Mouse (Mus musculus): Measurements from ENCODE around the gene Ddx5. TPM values are rescaled to one million over a fixed set of nuclear protein-coding genes. Genes with fewer than 3 reads are reported as not detected.
A peak's percentile ranks its signal among the peaks of the same experiment; 100 is the strongest.
"Not testable (repeated sequence)": the region's sequence is repeated elsewhere in the genome, so short reads cannot be mapped to it uniquely, and the experiment has no call there.

Gene Ddx5
- polyA plus RNA-seq, 1 experiment from 2014 or later: 503 TPM

- no peaks in the 10 kb centered on the region for H3K27me3 ChIP-seq
- no peaks in the 10 kb centered on the region for H3K36me3 ChIP-seq (ENCODE audit: poor library complexity, severe bottlenecking)
- no peak overlapping the region for H3K27ac ChIP-seq
- no peak for ATAC-seq
- no peaks in the 10 kb centered on the region for H3K9me3 ChIP-seq (replicated peaks)
- no peak overlapping the region for H3K9ac ChIP-seq
- H3K4me3 ChIP-seq: no peak overlapping the region
- H3K4me1 ChIP-seq: no peaks in the 10 kb centered on the region
- H3K4me2 ChIP-seq: no peak overlapping the region
- WGBS: 93% methylated on average over 7 of the region's 7 CpGs
Measured at GRCm38 (mm10) chr11:106752103-106752502, 36.9 kb downstream of the Ddx5 start.

GRCm38 (mm10) chr11:106751039-106752018, 37.7 kb downstream of the Ddx5 start, which contains the start of gene Milr1:
Milr1 (plus strand) TSS chr11:106751226.
- no peak within 1 kb of the TSS for H3K4me3 ChIP-seq
- H3K9ac ChIP-seq: no peak within 1 kb of the TSS
- H3K9me3 ChIP-seq (replicated peaks): no peaks in the 10 kb centered on the region
- H3K36me3 ChIP-seq (ENCODE audit: poor library complexity, severe bottlenecking): no peaks in the 10 kb centered on the region
- WGBS: 92% methylated on average over 17 of the region's 17 CpGs
- no peak within 1 kb of the TSS for H3K27ac ChIP-seq
- H3K4me1 ChIP-seq: no peaks in the 10 kb centered on the region
- ATAC-seq: no peak
- no peak within 1 kb of the TSS for H3K4me2 ChIP-seq
- no peaks in the 10 kb centered on the region for H3K27me3 ChIP-seq

- no peaks in the 10 kb centered on the region for H3K4me1 ChIP-seq
- WGBS: 87% methylated on average over 13 of the region's 13 CpGs
- H3K4me2 ChIP-seq: no peak within 1 kb of the TSS
- H3K27ac ChIP-seq: no peak within 1 kb of the TSS
- H3K4me3 ChIP-seq: no peak within 1 kb of the TSS
- no peaks in the 10 kb centered on the region for H3K27me3 ChIP-seq
- ATAC-seq: no peak
- H3K9ac ChIP-seq: no peak within 1 kb of the TSS
- no peaks in the 10 kb centered on the region for H3K9me3 ChIP-seq (replicated peaks)
- H3K36me3 ChIP-seq (ENCODE audit: poor library complexity, severe bottlenecking): no peaks in the 10 kb centered on the region
Measured at GRCm38 (mm10) chr11:106750121-106750751, 38.7 kb downstream of the Ddx5 start, which contains the start of gene Pecam1. Pecam1 (minus strand) TSS chr11:106750628.

- H3K27ac ChIP-seq; H3K27me3 ChIP-seq; H3K4me1 ChIP-seq; H3K36me3 ChIP-seq (ENCODE audit: poor library complexity, severe bottlenecking); H3K4me2 ChIP-seq; ATAC-seq; H3K4me3 ChIP-seq; H3K9ac ChIP-seq; H3K9me3 ChIP-seq (replicated peaks): not testable (repeated sequence)
- 90% methylated on average over 7 of the region's 7 CpGs for WGBS
Measured at GRCm38 (mm10) chr11:106749557-106750120, 39.3 kb downstream of the Ddx5 start.

GRCm38 (mm10) chr11:106744949-106745348, 44.0 kb downstream of the Ddx5 start:
- 93% methylated on average over 5 of the region's 5 CpGs for WGBS
- no peaks in the 10 kb centered on the region for H3K27me3 ChIP-seq
- H3K9me3 ChIP-seq (replicated peaks): no peaks in the 10 kb centered on the region
- ATAC-seq: no peak
- H3K4me1 ChIP-seq: peaks cover 4% of the 10 kb centered on the region; the same call in 1 of the 2 replicates
- no peak overlapping the region for H3K27ac ChIP-seq
- H3K9ac ChIP-seq: no peak overlapping the region
- no peak overlapping the region for H3K4me2 ChIP-seq
- H3K36me3 ChIP-seq (ENCODE audit: poor library complexity, severe bottlenecking): no peaks in the 10 kb centered on the region
- no peak overlapping the region for H3K4me3 ChIP-seq

GRCm38 (mm10) chr11:106742388-106742841, 46.6 kb downstream of the Ddx5 start:
- Histone ChIP-seq H3K9ac (no peak overlapping the region), H3K27me3 (no peaks in the 10 kb centered on the region), H3K4me1 (peaks cover 9% of the 10 kb centered on the region), H3K4me2 (no peak overlapping the region), H3K27ac (no peak overlapping the region), H3K36me3 (ENCODE audit: poor library complexity, severe bottlenecking) (no peaks in the 10 kb centered on the region), H3K4me3 (no peak overlapping the region), H3K9me3 (replicated peaks) (no peaks in the 10 kb centered on the region)
- WGBS: 53% methylated on average over 6 of the region's 6 CpGs
- no peak for ATAC-seq

GRCm38 (mm10) chr11:106741826-106742225, 47.2 kb downstream of the Ddx5 start:
- Histone ChIP-seq H3K4me1 (peaks cover 14% of the 10 kb centered on the region), H3K36me3 (ENCODE audit: poor library complexity, severe bottlenecking) (no peaks in the 10 kb centered on the region), H3K4me3 (no peak overlapping the region), H3K4me2 (no peak overlapping the region), H3K9me3 (replicated peaks) (no peaks in the 10 kb centered on the region), H3K9ac (no peak overlapping the region), H3K27ac (no peak overlapping the region), H3K27me3 (no peaks in the 10 kb centered on the region)
- no peak for ATAC-seq
- 93% methylated on average over 3 of the region's 3 CpGs for WGBS

GRCm38 (mm10) chr11:106741232-106741631, 47.8 kb downstream of the Ddx5 start:
- H3K36me3 ChIP-seq (ENCODE audit: poor library complexity, severe bottlenecking): no peaks in the 10 kb centered on the region
- 21% methylated on average over 6 of the region's 6 CpGs for WGBS
- H3K27me3 ChIP-seq: no peaks in the 10 kb centered on the region
- peak overlapping the region; percentile 19; the same call in 1 of the 2 replicates for H3K27ac ChIP-seq
- ATAC-seq: 0 out of 2 replicates have a peak, but pooled peaks have one; percentile 39
- H3K9me3 ChIP-seq (replicated peaks): no peaks in the 10 kb centered on the region
- no peak overlapping the region for H3K4me2 ChIP-seq
- H3K4me3 ChIP-seq: no peak overlapping the region
- peaks cover 20% of the 10 kb centered on the region for H3K4me1 ChIP-seq
- H3K9ac ChIP-seq: no peak overlapping the region

- 90% methylated on average over 5 of the region's 8 CpGs for WGBS
- not testable (repeated sequence) for ATAC-seq; H3K27me3 ChIP-seq; H3K9me3 ChIP-seq (replicated peaks); H3K27ac ChIP-seq; H3K36me3 ChIP-seq (ENCODE audit: poor library complexity, severe bottlenecking); H3K4me2 ChIP-seq; H3K4me3 ChIP-seq; H3K9ac ChIP-seq
- peaks cover 23% of the 10 kb centered on the region for H3K4me1 ChIP-seq
Measured at GRCm38 (mm10) chr11:106740724-106741123, 48.3 kb downstream of the Ddx5 start.

- Histone ChIP-seq H3K4me3 (no peak overlapping the region), H3K9ac (no peak overlapping the region), H3K9me3 (replicated peaks) (no peaks in the 10 kb centered on the region), H3K27ac (no peak overlapping the region), H3K4me2 (no peak overlapping the region), H3K4me1 (peaks cover 23% of the 10 kb centered on the region), H3K36me3 (ENCODE audit: poor library complexity, severe bottlenecking) (no peaks in the 10 kb centered on the region), H3K27me3 (no peaks in the 10 kb centered on the region)
- ATAC-seq: no peak
- WGBS: 93% methylated on average over 2 of the region's 2 CpGs
Measured at GRCm38 (mm10) chr11:106739116-106739515, 49.9 kb downstream of the Ddx5 start.

- Histone ChIP-seq H3K4me3 (no peak overlapping the region), H3K4me2 (peak overlapping the region; percentile 33), H3K36me3 (ENCODE audit: poor library complexity, severe bottlenecking) (no peaks in the 10 kb centered on the region), H3K4me1 (peaks cover 23% of the 10 kb centered on the region), H3K9ac (peak overlapping the region; percentile 40), H3K27me3 (no peaks in the 10 kb centered on the region), H3K9me3 (replicated peaks) (no peaks in the 10 kb centered on the region), H3K27ac (peak overlapping the region; percentile 86)
- WGBS: 7% methylated on average over 12 of the region's 12 CpGs
- ATAC-seq: peak; percentile 65
Measured at GRCm38 (mm10) chr11:106737178-106737621, 51.8 kb downstream of the Ddx5 start.

GRCm38 (mm10) chr11:106736614-106737013, 52.4 kb downstream of the Ddx5 start:
- Histone ChIP-seq H3K27me3 (no peaks in the 10 kb centered on the region), H3K4me3 (no peak overlapping the region), H3K27ac (peak overlapping the region; percentile 86), H3K4me1 (peaks cover 23% of the 10 kb centered on the region), H3K4me2 (no peak overlapping the region), H3K9ac (peak overlapping the region; percentile 40; the same call in 1 of the 2 replicates), H3K36me3 (ENCODE audit: poor library complexity, severe bottlenecking) (no peaks in the 10 kb centered on the region), H3K9me3 (replicated peaks) (no peaks in the 10 kb centered on the region)
- ATAC-seq: no peak
- WGBS: 28% methylated on average over 3 of the region's 3 CpGs
